Mouse (Mus musculus): ENCODE results near the gene Pradc1. TPM values are rescaled to one million over a fixed set of nuclear protein-coding genes. Genes with fewer than 3 reads are reported as not detected.
A peak's percentile ranks its signal among the peaks of the same experiment; 100 is the strongest.
"Not testable (repeated sequence)": the region's sequence is repeated elsewhere in the genome, so short reads cannot be mapped to it uniquely, and the experiment has no call there.

Pradc1 gene
- polyA plus RNA-seq, 1 experiment from 2014 or later, result 28.1 TPM

DNA sequence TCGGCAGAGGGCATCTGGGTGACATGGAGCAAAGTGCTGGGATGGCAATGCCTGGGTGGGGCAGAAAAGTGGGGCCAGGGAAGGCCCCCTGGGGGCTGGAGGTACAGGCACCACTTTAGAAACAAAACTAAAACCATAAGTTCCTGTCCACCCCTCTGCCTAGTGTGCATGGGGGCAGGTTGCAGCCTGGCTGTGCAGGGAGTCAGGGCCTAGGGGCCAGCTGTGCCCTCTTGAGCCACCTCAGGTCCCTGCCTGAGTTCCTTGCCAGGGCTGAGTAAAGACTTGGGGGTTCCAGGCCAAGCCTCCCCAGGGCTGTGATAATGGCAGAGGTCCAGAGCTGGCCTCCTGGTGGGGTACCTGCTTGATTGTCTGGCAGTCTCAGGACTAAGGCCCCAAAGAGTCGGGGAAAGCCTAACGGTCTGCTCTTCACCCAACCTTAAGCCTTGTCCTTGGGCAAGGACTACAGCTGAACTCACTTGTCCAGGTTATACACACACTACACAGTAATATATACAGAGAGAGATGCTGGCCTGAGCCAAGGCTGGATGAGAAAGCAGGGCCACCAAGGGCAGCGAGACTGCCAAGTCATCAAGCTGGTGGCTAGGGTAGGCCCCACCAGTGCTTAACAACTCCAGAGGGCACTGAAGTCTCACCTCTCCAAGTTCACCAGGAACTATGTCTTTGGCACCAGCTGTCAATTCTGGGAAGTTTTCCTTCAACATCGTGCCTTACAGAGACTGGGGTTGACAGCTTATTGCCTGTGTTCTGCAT lies 18.1 kb upstream of the Pradc1 start:
- Histone ChIP-seq H3K27ac (ENCODE audit: low read depth, low read length) (no peak overlapping the region), H3K9ac (ENCODE audit: low read depth, low read length) (no peak overlapping the region), H3K36me3 (ENCODE audit: control insufficient read depth, insufficient read depth, low read length) (peaks cover 28% of the 10 kb centered on the region), H3K9me3 (ENCODE audit: control insufficient read depth, low read length) (no peaks in the 10 kb centered on the region), H3K4me1 (replicated peaks; ENCODE audit: control insufficient read depth, insufficient read depth, low read length) (no peaks in the 10 kb centered on the region), H3K4me2 (replicated peaks; ENCODE audit: low read depth, low read length) (no peak overlapping the region), H3K4me3 (ENCODE audit: low read depth, low read length) (no peak overlapping the region), H3K27me3 (ENCODE audit: control insufficient read depth, insufficient read depth, low read length) (no peaks in the 10 kb centered on the region)
- 84% methylated on average over 5 of the region's 5 CpGs for WGBS
- no peak for DNase-seq (ENCODE audit: low spot score)
- ATAC-seq (ENCODE audit: low FRiP score), result no peak

DNA sequence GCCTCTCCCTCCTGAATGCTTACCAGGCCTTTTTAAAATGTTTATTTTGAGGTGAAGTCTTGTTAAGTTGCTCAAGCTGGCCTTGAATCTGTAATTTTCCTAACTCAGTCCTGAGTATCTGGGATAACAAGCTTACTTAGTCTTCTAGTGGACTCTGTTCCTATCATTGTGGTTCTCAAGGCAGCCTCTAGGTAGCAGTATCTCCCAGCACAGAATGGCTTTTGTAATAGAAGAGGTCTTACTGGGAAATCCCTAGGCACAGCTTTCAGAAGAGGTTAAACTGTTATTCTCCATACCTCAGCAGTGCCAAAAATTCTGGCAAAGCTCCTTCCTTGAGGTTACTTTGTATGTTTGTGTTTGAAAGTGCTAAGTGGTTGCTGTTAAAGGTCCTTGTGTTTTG lies 13.6 kb upstream of the Pradc1 start:
- H3K27ac ChIP-seq (ENCODE audit: low read depth, low read length), result no peak overlapping the region
- H3K4me1 ChIP-seq (replicated peaks; ENCODE audit: control insufficient read depth, insufficient read depth, low read length), result no peaks in the 10 kb centered on the region
- H3K27me3 ChIP-seq (ENCODE audit: control insufficient read depth, insufficient read depth, low read length), result no peaks in the 10 kb centered on the region
- ATAC-seq (ENCODE audit: low FRiP score), result no peak
- H3K4me3 ChIP-seq (ENCODE audit: low read depth, low read length), result no peak overlapping the region
- H3K4me2 ChIP-seq (replicated peaks; ENCODE audit: low read depth, low read length), result no peak overlapping the region
- peaks cover 52% of the 10 kb centered on the region for H3K36me3 ChIP-seq (ENCODE audit: control insufficient read depth, insufficient read depth, low read length)
- no peak overlapping the region for H3K9ac ChIP-seq (ENCODE audit: low read depth, low read length)
- peak; percentile 13 for DNase-seq (ENCODE audit: low spot score)
- H3K9me3 ChIP-seq (ENCODE audit: control insufficient read depth, low read length), result no peaks in the 10 kb centered on the region

DNA sequence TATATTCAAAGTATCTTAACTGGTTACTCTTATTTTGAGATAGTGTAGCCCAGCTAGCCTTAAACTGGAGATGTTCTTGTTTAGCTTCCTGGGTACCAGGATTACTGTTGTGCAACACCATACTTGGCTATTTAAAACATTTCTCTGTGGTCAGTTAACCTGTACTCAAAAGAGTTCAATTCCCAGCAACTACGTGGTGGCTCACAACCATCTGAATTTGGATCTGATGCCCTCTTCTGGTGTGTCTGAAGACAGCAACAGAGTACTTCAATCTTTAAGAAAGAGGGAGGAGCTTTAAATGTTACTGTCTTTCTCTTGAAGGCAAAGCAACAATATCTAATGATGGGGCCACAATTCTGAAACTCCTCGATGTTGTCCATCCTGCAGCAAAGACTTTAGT lies 7.9 kb upstream of the Pradc1 start:
- Histone ChIP-seq H3K4me1 (replicated peaks; ENCODE audit: control insufficient read depth, insufficient read depth, low read length) (peaks cover 2% of the 10 kb centered on the region; the same call in 1 of the 2 replicates), H3K27ac (ENCODE audit: low read depth, low read length) (no peak overlapping the region), H3K9me3 (ENCODE audit: control insufficient read depth, low read length) (no peaks in the 10 kb centered on the region), H3K4me3 (ENCODE audit: low read depth, low read length) (no peak overlapping the region), H3K4me2 (replicated peaks; ENCODE audit: low read depth, low read length) (no peak overlapping the region), H3K27me3 (ENCODE audit: control insufficient read depth, insufficient read depth, low read length) (no peaks in the 10 kb centered on the region), H3K36me3 (ENCODE audit: control insufficient read depth, insufficient read depth, low read length) (peaks cover 24% of the 10 kb centered on the region; the same call in 1 of the 2 replicates), H3K9ac (ENCODE audit: low read depth, low read length) (no peak overlapping the region)
- WGBS, result 81% methylated on average over 2 of the region's 2 CpGs
- DNase-seq (ENCODE audit: low spot score) (no peak), ATAC-seq (ENCODE audit: low FRiP score) (no peak)

DNA sequence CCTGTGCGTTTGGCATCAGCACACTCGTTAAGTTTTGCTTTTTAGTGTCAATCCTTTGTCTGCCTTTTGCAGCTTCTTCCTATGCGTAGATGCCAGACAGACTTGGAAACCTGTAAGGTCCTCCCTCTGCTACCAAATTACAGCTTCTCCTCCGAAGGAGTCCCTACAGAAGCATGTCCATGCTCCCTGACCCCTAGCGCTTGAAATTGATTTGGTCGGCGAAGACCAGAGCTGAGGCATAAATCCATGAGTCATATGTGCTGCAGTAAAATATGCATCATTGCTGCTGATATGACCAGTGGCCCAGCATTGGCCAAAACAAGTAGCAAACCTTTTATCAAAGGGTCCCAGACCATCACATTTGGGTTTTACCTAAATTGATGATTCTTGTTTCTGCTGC lies 1.0 kb upstream of the Pradc1 start:
- peak overlapping the region; percentile 91 for H3K4me2 ChIP-seq (replicated peaks; ENCODE audit: low read depth, low read length)
- no peaks in the 10 kb centered on the region for H3K27me3 ChIP-seq (ENCODE audit: control insufficient read depth, insufficient read depth, low read length)
- peak overlapping the region; percentile 86 for H3K4me3 ChIP-seq (ENCODE audit: low read depth, low read length)
- H3K9me3 ChIP-seq (ENCODE audit: control insufficient read depth, low read length), result no peaks in the 10 kb centered on the region
- H3K36me3 ChIP-seq (ENCODE audit: control insufficient read depth, insufficient read depth, low read length), result no peaks in the 10 kb centered on the region
- H3K4me1 ChIP-seq (replicated peaks; ENCODE audit: control insufficient read depth, insufficient read depth, low read length), result peaks cover 8% of the 10 kb centered on the region; the same call in 1 of the 2 replicates
- 16% methylated on average over 7 of the region's 7 CpGs for WGBS
- H3K9ac ChIP-seq (ENCODE audit: low read depth, low read length), result peak overlapping the region; percentile 96
- H3K27ac ChIP-seq (ENCODE audit: low read depth, low read length), result peak overlapping the region; percentile 9; the same call in 1 of the 2 replicates
- ATAC-seq (ENCODE audit: low FRiP score) (no peak), DNase-seq (ENCODE audit: low spot score) (no peak)

DNA sequence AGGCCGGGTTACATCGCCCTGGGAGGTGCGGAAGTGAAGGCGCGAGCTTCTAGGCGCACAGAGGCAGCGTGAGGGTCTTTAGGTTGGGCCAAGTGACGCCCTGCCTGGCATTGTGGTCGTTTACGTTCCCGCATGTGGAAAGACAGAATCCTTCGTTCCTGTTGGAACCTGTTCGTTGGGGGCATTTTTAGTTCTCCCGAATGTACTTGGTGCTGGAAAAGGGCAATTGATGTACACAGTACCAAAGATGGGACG lies 568 bp upstream of the Pradc1 start:
- H3K4me3 ChIP-seq (ENCODE audit: low read depth, low read length), result peak overlapping the region; percentile 86
- under 1% methylated on average over 15 of the region's 15 CpGs for WGBS
- peak overlapping the region; percentile 91 for H3K4me2 ChIP-seq (replicated peaks; ENCODE audit: low read depth, low read length)
- ATAC-seq (ENCODE audit: low FRiP score) (no peak; the same call in 1 of the 2 replicates), DNase-seq (ENCODE audit: low spot score) (no peak)
- H3K4me1 ChIP-seq (replicated peaks; ENCODE audit: control insufficient read depth, insufficient read depth, low read length), result peaks cover 8% of the 10 kb centered on the region; the same call in 1 of the 2 replicates
- H3K27ac ChIP-seq (ENCODE audit: low read depth, low read length), result peak overlapping the region; percentile 91
- H3K9ac ChIP-seq (ENCODE audit: low read depth, low read length), result peak overlapping the region; percentile 96
- no peaks in the 10 kb centered on the region for H3K27me3 ChIP-seq (ENCODE audit: control insufficient read depth, insufficient read depth, low read length)
- H3K36me3 ChIP-seq (ENCODE audit: control insufficient read depth, insufficient read depth, low read length), result no peaks in the 10 kb centered on the region
- no peaks in the 10 kb centered on the region for H3K9me3 ChIP-seq (ENCODE audit: control insufficient read depth, low read length)

DNA sequence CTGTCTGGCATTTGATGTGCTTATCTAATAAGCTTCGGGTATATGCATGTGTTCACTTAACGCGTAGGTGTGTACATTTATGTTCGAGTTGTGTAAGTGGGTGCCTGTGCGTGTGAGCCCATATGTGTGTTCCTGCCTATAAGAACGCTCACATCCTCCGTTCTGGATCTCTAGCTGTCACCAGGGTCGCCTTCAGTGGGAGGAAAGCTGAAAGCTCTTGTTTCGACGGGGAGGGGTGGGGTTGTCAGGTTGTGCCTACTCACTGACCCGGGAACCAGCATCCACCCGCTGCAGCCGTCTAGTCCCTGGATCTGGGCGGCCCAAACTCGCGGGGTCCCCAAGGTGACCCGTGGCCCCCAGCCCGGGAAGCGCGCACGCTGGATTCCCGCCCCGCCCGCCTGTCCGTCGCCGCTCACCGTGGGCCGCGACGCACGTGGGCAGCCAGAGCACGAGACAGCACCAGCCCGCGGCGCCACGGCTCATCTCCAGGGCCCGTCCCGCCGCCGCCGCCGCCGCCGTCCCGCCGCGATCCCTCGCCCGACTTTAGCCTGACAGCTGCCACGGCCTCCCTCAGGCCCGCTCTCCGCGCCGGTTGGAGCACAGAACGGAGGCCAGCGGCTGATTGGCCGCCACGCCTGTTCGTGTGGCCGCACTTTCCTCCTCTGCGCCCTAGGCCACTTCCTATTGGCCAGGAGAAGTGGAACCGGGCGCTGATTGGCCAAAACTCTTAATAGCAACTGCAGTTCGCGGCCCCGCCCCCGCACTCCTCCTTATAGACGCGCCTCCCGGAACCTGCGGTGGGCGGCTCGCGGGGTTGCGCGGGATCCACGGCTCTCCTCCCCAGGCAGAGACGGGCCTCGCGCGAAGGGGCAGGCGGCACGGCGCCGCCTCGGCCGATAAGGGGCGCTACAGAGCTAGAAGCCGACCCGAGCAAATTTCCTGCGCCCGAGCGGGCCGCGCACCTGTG lies 790 bp downstream of the Pradc1 start, which contains the start of gene Cct7:
Cct7 (plus strand) TSS at position 818 of the 967 bp plus-strand sequence.
- 3% methylated on average over 76 of the region's 96 CpGs for WGBS
- H3K9ac ChIP-seq (ENCODE audit: low read depth, low read length), result peak within 1 kb of the TSS; percentile 96
- DNase-seq (ENCODE audit: low spot score) (peak; percentile 99), ATAC-seq (ENCODE audit: low FRiP score) (peak; percentile 94)
- peaks cover 5% of the 10 kb centered on the region; the same call in 1 of the 2 replicates for H3K4me1 ChIP-seq (replicated peaks; ENCODE audit: control insufficient read depth, insufficient read depth, low read length)
- no peaks in the 10 kb centered on the region for H3K9me3 ChIP-seq (ENCODE audit: control insufficient read depth, low read length)
- peak within 1 kb of the TSS; percentile 91 for H3K27ac ChIP-seq (ENCODE audit: low read depth, low read length)
- H3K4me2 ChIP-seq (replicated peaks; ENCODE audit: low read depth, low read length), result peak within 1 kb of the TSS; percentile 91
- no peaks in the 10 kb centered on the region for H3K27me3 ChIP-seq (ENCODE audit: control insufficient read depth, insufficient read depth, low read length)
- peaks cover 3% of the 10 kb centered on the region; the same call in 1 of the 2 replicates for H3K36me3 ChIP-seq (ENCODE audit: control insufficient read depth, insufficient read depth, low read length)
- peak within 1 kb of the TSS; percentile 86 for H3K4me3 ChIP-seq (ENCODE audit: low read depth, low read length)

DNA sequence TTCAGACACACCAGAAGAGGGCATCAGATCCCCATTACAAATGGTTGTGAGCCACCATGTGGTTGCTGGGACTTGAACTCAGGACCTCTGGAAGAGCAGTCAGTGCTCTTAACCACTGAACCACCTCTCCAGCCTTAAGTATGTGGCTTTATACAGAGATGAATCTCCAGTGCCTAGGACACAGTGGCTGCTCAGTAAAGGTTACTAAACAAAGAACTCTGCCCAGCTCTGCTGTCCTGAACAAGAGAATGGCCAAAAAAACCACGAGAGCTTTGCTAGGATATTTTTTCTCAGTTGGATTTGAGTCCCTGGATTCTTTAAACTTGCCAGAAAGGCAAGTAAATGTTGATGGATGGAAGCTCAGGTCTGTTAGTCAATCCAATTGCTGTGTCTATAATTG lies 1.6 kb downstream of the Pradc1 start:
- not testable (repeated sequence) for H3K9ac ChIP-seq (ENCODE audit: low read depth, low read length); H3K27ac ChIP-seq (ENCODE audit: low read depth, low read length); H3K4me3 ChIP-seq (ENCODE audit: low read depth, low read length); H3K27me3 ChIP-seq (ENCODE audit: control insufficient read depth, insufficient read depth, low read length); H3K36me3 ChIP-seq (ENCODE audit: control insufficient read depth, insufficient read depth, low read length); H3K9me3 ChIP-seq (ENCODE audit: control insufficient read depth, low read length); DNase-seq (ENCODE audit: low spot score); ATAC-seq (ENCODE audit: low FRiP score); H3K4me1 ChIP-seq (replicated peaks; ENCODE audit: control insufficient read depth, insufficient read depth, low read length)
- peak overlapping the region; percentile 91; the same call in 1 of the 2 replicates for H3K4me2 ChIP-seq (replicated peaks; ENCODE audit: low read depth, low read length)
- WGBS, result 71% methylated on average over 1 of the region's 1 CpGs

DNA sequence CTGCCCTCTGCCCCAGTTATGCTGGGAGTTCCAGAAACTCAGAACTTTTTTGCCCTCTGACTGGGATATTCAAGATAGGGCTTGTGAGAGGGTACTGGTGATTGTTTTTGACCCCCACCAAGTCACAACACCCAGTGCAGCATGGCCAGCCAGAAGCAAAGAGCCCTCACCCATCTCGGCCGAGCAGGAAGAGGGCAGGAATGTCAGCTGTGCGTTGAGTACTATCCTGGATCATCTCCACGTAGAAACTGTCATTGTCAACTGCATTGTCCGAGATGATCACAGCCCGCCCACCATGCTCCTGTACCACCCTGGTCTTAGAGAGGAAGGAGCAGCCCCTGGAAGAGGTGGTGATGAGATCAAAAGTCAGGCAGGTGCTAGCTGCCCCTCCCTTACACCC lies 4.4 kb downstream of the Pradc1 start:
- Histone ChIP-seq H3K9ac (ENCODE audit: low read depth, low read length) (no peak overlapping the region), H3K27me3 (ENCODE audit: control insufficient read depth, insufficient read depth, low read length) (no peaks in the 10 kb centered on the region), H3K27ac (ENCODE audit: low read depth, low read length) (no peak overlapping the region), H3K4me2 (replicated peaks; ENCODE audit: low read depth, low read length) (no peak overlapping the region), H3K4me3 (ENCODE audit: low read depth, low read length) (no peak overlapping the region), H3K4me1 (replicated peaks; ENCODE audit: control insufficient read depth, insufficient read depth, low read length) (no peaks in the 10 kb centered on the region), H3K9me3 (ENCODE audit: control insufficient read depth, low read length) (no peaks in the 10 kb centered on the region), H3K36me3 (ENCODE audit: control insufficient read depth, insufficient read depth, low read length) (peaks cover 8% of the 10 kb centered on the region; the same call in 1 of the 2 replicates)
- DNase-seq (ENCODE audit: low spot score) (no peak), ATAC-seq (ENCODE audit: low FRiP score) (no peak)
- 86% methylated on average over 6 of the region's 6 CpGs for whole genome bisulfite sequencing

Data from hindbrain, embryonic 11.5 days (tissue).